Mouse (Mus musculus) splenic B cell, adult 2 months (primary cell): Measurements from ENCODE around the gene Rpgrip1.

Experiments used
- DNase-seq: peaks from one replicate; pipeline ENCODE4 v3.0.0-alpha.2; 2011; ENCODE audit warnings: low read depth, low spot score
- H3K27me3 ChIP-seq: 2 replicates; pipeline ENCODE4 v1.6.1; 2012; ENCODE audit warnings: mild to moderate bottlenecking, low read length, moderate library complexity, mixed read lengths; ENCODE audit not compliant: control insufficient read depth, poor library complexity, insufficient read depth, severe bottlenecking
- H3K36me3 ChIP-seq: 2 replicates; pipeline ENCODE4 v1.6.1; 2012; ENCODE audit warnings: mild to moderate bottlenecking, low read length, moderate library complexity, mixed read lengths; ENCODE audit not compliant: control insufficient read depth, poor library complexity, insufficient read depth, severe bottlenecking

Gene Rpgrip1

GRCm38 (mm10) chr14:52104677-52105285 lies 5.7 kb upstream of the Rpgrip1 start:
- DNase-seq = no peak
- Histone ChIP-seq H3K27me3 (no peaks in the 10 kb centered on the region), H3K36me3 (0 out of 2 replicates have a peak, but pooled peaks cover 1% of the 10 kb centered on the region)

- DNase-seq = no peak
- H3K36me3 ChIP-seq = 0 out of 2 replicates have a peak, but pooled peaks cover 1% of the 10 kb centered on the region
- no peaks in the 10 kb centered on the region for H3K27me3 ChIP-seq
Measured at GRCm38 (mm10) chr14:52105308-52105707, 5.2 kb upstream of the Rpgrip1 start.

GRCm38 (mm10) chr14:52106741-52107140 lies 3.8 kb upstream of the Rpgrip1 start:
- no peak for DNase-seq
- Histone ChIP-seq H3K27me3 (no peaks in the 10 kb centered on the region), H3K36me3 (0 out of 2 replicates have a peak, but pooled peaks cover 1% of the 10 kb centered on the region)

GRCm38 (mm10) chr14:52108025-52108424 lies 2.5 kb upstream of the Rpgrip1 start:
- no peak for DNase-seq
- Histone ChIP-seq H3K27me3 (no peaks in the 10 kb centered on the region), H3K36me3 (no peaks in the 10 kb centered on the region)

GRCm38 (mm10) chr14:52114101-52114500 lies 3.6 kb downstream of the Rpgrip1 start:
- Histone ChIP-seq H3K27me3 (no peaks in the 10 kb centered on the region), H3K36me3 (no peaks in the 10 kb centered on the region)
- DNase-seq = no peak

GRCm38 (mm10) chr14:52117241-52117640 lies 6.7 kb downstream of the Rpgrip1 start:
- Histone ChIP-seq H3K36me3 (no peaks in the 10 kb centered on the region), H3K27me3 (no peaks in the 10 kb centered on the region)
- no peak for DNase-seq

GRCm38 (mm10) chr14:52118456-52118822 lies 7.9 kb downstream of the Rpgrip1 start:
- Histone ChIP-seq H3K36me3 (no peaks in the 10 kb centered on the region), H3K27me3 (no peaks in the 10 kb centered on the region)
- DNase-seq = no peak

GRCm38 (mm10) chr14:52118823-52119608 lies 8.5 kb downstream of the Rpgrip1 start:
- DNase-seq = peak; percentile 36
- H3K36me3 ChIP-seq = no peaks in the 10 kb centered on the region
- no peaks in the 10 kb centered on the region for H3K27me3 ChIP-seq

GRCm38 (mm10) chr14:52120169-52120568 lies 9.7 kb downstream of the Rpgrip1 start:
- Histone ChIP-seq H3K36me3 (no peaks in the 10 kb centered on the region), H3K27me3 (no peaks in the 10 kb centered on the region)
- DNase-seq = no peak

GRCm38 (mm10) chr14:52123918-52124317 lies 13.4 kb downstream of the Rpgrip1 start:
- Histone ChIP-seq H3K36me3 (no peaks in the 10 kb centered on the region), H3K27me3 (no peaks in the 10 kb centered on the region)
- DNase-seq = peak; percentile 88

GRCm38 (mm10) chr14:52124636-52125035 lies 14.1 kb downstream of the Rpgrip1 start:
- no peaks in the 10 kb centered on the region for H3K36me3 ChIP-seq
- H3K27me3 ChIP-seq = no peaks in the 10 kb centered on the region
- DNase-seq = no peak

- no peaks in the 10 kb centered on the region for H3K36me3 ChIP-seq
- DNase-seq = peak; percentile 29
- H3K27me3 ChIP-seq = no peaks in the 10 kb centered on the region
Measured at GRCm38 (mm10) chr14:52133584-52133983, 23.1 kb downstream of the Rpgrip1 start.

GRCm38 (mm10) chr14:52140577-52141444 lies 30.3 kb downstream of the Rpgrip1 start:
- Histone ChIP-seq H3K36me3 (no peaks in the 10 kb centered on the region), H3K27me3 (no peaks in the 10 kb centered on the region)
- DNase-seq = peak; percentile 67

GRCm38 (mm10) chr14:52141445-52142127 lies 31.1 kb downstream of the Rpgrip1 start:
- DNase-seq = peak; percentile 37
- Histone ChIP-seq H3K36me3 (no peaks in the 10 kb centered on the region), H3K27me3 (no peaks in the 10 kb centered on the region)
